Mouse (Mus musculus): ENCODE results near the gene Syt8.

DNA sequence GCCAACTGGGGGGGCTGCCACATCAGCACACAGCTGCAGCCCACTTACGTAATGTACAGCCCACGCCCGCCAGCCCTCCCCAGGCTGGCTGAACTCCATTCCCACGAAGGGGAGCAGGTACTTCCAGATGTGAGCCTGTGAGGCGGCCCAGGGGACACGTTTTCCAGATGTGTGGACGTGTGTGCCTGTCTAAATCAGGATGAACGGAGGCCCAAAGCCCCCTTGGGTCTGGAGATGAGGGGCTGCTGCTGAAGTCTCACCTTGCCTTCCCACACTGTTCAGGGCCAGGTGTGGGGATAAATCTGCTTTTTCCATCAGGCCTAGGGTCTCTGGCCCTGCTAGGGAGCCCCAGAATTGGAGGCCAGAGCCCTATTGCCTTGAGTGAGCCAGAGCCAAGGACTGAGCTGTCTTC is 52.1 kb downstream of the Syt8 start:
- TF ChIP-seq POLR2A (IDR thresholded peaks at IDR 0.05; ENCODE audit: insufficient read depth, low read depth, low read length) (no peak), CTCF (IDR thresholded peaks at IDR 0.05) (no peak), EP300 (IDR thresholded peaks at IDR 0.05; ENCODE audit: insufficient read depth, low read depth, low read length) (no peak)
